Mouse (Mus musculus): Measurements from ENCODE around the gene Pcdh17. TPM values are rescaled to one million over a fixed set of nuclear protein-coding genes. Genes with fewer than 3 reads are reported as not detected.

Pcdh17 gene
- polyA plus RNA-seq, 1 experiment from 2014 or later: 9.2 TPM

GRCm38 (mm10) chr14:84454074-84454845 is 10.9 kb downstream of the Pcdh17 start:
- H3K4me1 ChIP-seq (replicated peaks; ENCODE audit: control insufficient read depth, insufficient read depth, low read length): no peaks in the 10 kb centered on the region
- H3K36me3 ChIP-seq (ENCODE audit: control insufficient read depth, insufficient read depth, low read length): no peaks in the 10 kb centered on the region
- H3K9me3 ChIP-seq (ENCODE audit: control insufficient read depth, low read length): no peaks in the 10 kb centered on the region
- H3K4me2 ChIP-seq (replicated peaks; ENCODE audit: low read depth, low read length): no peak overlapping the region
- ATAC-seq (ENCODE audit: low FRiP score): peak; percentile 30; the same call in 1 of the 2 replicates
- no peak overlapping the region for H3K4me3 ChIP-seq (ENCODE audit: low read depth, low read length)
- no peaks in the 10 kb centered on the region for H3K27me3 ChIP-seq (ENCODE audit: control insufficient read depth, insufficient read depth, low read length)
- DNase-seq (ENCODE audit: low spot score): no peak
- no peak overlapping the region for H3K9ac ChIP-seq (ENCODE audit: low read depth, low read length)
- WGBS: 62% methylated on average over 4 of the region's 4 CpGs
- no peak overlapping the region for H3K27ac ChIP-seq (ENCODE audit: low read depth, low read length)

- Histone ChIP-seq H3K9ac (ENCODE audit: low read depth, low read length) (no peak overlapping the region), H3K4me2 (replicated peaks; ENCODE audit: low read depth, low read length) (no peak overlapping the region), H3K4me3 (ENCODE audit: low read depth, low read length) (no peak overlapping the region), H3K27me3 (ENCODE audit: control insufficient read depth, insufficient read depth, low read length) (no peaks in the 10 kb centered on the region), H3K27ac (ENCODE audit: low read depth, low read length) (no peak overlapping the region), H3K4me1 (replicated peaks; ENCODE audit: control insufficient read depth, insufficient read depth, low read length) (no peaks in the 10 kb centered on the region), H3K36me3 (ENCODE audit: control insufficient read depth, insufficient read depth, low read length) (no peaks in the 10 kb centered on the region), H3K9me3 (ENCODE audit: control insufficient read depth, low read length) (no peaks in the 10 kb centered on the region)
- ATAC-seq (ENCODE audit: low FRiP score) (no peak), DNase-seq (ENCODE audit: low spot score) (no peak)
- WGBS: 93% methylated on average over 1 of the region's 1 CpGs
These were observed 32.1 kb downstream of the Pcdh17 start for GRCm38 (mm10) chr14:84475491-84475890.

DNA sequence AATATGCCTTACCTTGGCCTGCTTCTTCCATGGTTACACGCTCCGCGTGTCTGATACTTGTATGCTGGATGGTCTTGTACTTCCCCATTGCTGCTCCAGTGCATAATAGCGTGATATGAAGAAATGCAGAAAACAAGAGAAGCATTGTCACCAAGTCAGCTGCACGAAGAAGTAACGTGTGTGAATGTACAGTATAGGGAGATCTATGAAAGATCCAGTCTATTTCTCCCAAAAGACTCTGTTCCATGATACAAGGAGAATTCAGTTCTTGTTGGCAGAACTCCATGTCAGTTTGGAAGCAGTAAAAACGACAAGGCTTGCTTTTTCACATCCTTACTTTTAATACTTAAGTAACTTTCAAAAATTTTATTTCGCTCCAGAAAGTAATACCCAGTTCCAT is 33.0 kb downstream of the Pcdh17 start:
- no peak overlapping the region for H3K9ac ChIP-seq (ENCODE audit: low read depth, low read length)
- no peak overlapping the region for H3K4me2 ChIP-seq (replicated peaks; ENCODE audit: low read depth, low read length)
- ATAC-seq (ENCODE audit: low FRiP score) (no peak), DNase-seq (ENCODE audit: low spot score) (no peak)
- no peak overlapping the region for H3K27ac ChIP-seq (ENCODE audit: low read depth, low read length)
- H3K4me3 ChIP-seq (ENCODE audit: low read depth, low read length): no peak overlapping the region
- no peaks in the 10 kb centered on the region for H3K27me3 ChIP-seq (ENCODE audit: control insufficient read depth, insufficient read depth, low read length)
- 89% methylated on average over 8 of the region's 8 CpGs for WGBS
- H3K36me3 ChIP-seq (ENCODE audit: control insufficient read depth, insufficient read depth, low read length): no peaks in the 10 kb centered on the region
- H3K4me1 ChIP-seq (replicated peaks; ENCODE audit: control insufficient read depth, insufficient read depth, low read length): no peaks in the 10 kb centered on the region
- H3K9me3 ChIP-seq (ENCODE audit: control insufficient read depth, low read length): no peaks in the 10 kb centered on the region

DNA sequence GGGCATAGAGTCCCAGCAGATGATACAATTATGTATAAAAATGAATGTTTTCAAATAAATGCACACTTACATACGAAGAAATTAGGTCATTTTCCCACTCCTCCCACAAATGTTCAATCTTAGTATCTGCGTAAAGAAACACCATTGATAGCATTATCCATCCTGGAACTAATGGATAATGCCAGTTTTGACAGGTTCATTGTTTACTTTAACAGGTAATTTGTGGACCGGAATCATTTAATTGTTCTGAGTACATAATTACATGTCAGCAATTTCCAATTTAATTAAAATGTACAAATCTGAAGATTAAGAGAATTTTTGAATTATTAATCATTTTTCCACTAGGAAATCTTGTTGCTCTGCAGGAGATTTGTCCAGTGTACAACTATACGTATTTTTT is 33.5 kb downstream of the Pcdh17 start:
- H3K27ac ChIP-seq (ENCODE audit: low read depth, low read length): no peak overlapping the region
- ATAC-seq (ENCODE audit: low FRiP score): no peak
- no peaks in the 10 kb centered on the region for H3K36me3 ChIP-seq (ENCODE audit: control insufficient read depth, insufficient read depth, low read length)
- H3K9me3 ChIP-seq (ENCODE audit: control insufficient read depth, low read length): no peaks in the 10 kb centered on the region
- no peaks in the 10 kb centered on the region for H3K4me1 ChIP-seq (replicated peaks; ENCODE audit: control insufficient read depth, insufficient read depth, low read length)
- WGBS: 71% methylated on average over 4 of the region's 4 CpGs
- H3K4me3 ChIP-seq (ENCODE audit: low read depth, low read length): no peak overlapping the region
- no peaks in the 10 kb centered on the region for H3K27me3 ChIP-seq (ENCODE audit: control insufficient read depth, insufficient read depth, low read length)
- H3K9ac ChIP-seq (ENCODE audit: low read depth, low read length): no peak overlapping the region
- no peak for DNase-seq (ENCODE audit: low spot score)
- H3K4me2 ChIP-seq (replicated peaks; ENCODE audit: low read depth, low read length): no peak overlapping the region

GRCm38 (mm10) chr14:84477411-84477810 is 34.0 kb downstream of the Pcdh17 start:
- DNase-seq (ENCODE audit: low spot score): peak; percentile 9
- Histone ChIP-seq H3K27me3 (ENCODE audit: control insufficient read depth, insufficient read depth, low read length) (no peaks in the 10 kb centered on the region), H3K9ac (ENCODE audit: low read depth, low read length) (no peak overlapping the region), H3K4me3 (ENCODE audit: low read depth, low read length) (no peak overlapping the region), H3K4me2 (replicated peaks; ENCODE audit: low read depth, low read length) (no peak overlapping the region), H3K36me3 (ENCODE audit: control insufficient read depth, insufficient read depth, low read length) (no peaks in the 10 kb centered on the region), H3K9me3 (ENCODE audit: control insufficient read depth, low read length) (no peaks in the 10 kb centered on the region), H3K27ac (ENCODE audit: low read depth, low read length) (no peak overlapping the region), H3K4me1 (replicated peaks; ENCODE audit: control insufficient read depth, insufficient read depth, low read length) (no peaks in the 10 kb centered on the region)
- ATAC-seq (ENCODE audit: low FRiP score): no peak
- 45% methylated on average over 13 of the region's 13 CpGs for WGBS

DNA sequence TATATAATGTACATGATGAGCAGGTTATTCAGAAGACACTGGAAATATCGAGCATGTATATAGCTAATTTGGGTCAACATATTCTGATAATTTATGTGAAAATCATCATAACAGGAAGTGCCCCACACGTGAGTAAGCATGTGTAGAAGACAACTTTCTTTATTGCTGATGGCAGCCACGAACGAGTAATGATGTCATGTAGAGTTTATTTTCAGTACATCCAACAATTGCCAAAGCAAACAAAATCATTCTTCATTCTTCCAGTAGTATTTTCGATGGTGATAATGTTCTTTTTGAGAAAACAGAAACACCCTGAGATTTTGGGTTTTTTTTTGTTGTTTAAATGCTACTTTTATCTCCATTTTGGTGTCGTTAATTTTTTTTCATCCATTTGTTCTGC is 37.2 kb downstream of the Pcdh17 start:
- DNase-seq (ENCODE audit: low spot score) (no peak), ATAC-seq (ENCODE audit: low FRiP score) (no peak)
- Histone ChIP-seq H3K9me3 (ENCODE audit: control insufficient read depth, low read length) (no peaks in the 10 kb centered on the region), H3K9ac (ENCODE audit: low read depth, low read length) (no peak overlapping the region), H3K27ac (ENCODE audit: low read depth, low read length) (no peak overlapping the region), H3K4me3 (ENCODE audit: low read depth, low read length) (no peak overlapping the region), H3K4me1 (replicated peaks; ENCODE audit: control insufficient read depth, insufficient read depth, low read length) (no peaks in the 10 kb centered on the region), H3K4me2 (replicated peaks; ENCODE audit: low read depth, low read length) (no peak overlapping the region), H3K27me3 (ENCODE audit: control insufficient read depth, insufficient read depth, low read length) (no peaks in the 10 kb centered on the region), H3K36me3 (ENCODE audit: control insufficient read depth, insufficient read depth, low read length) (no peaks in the 10 kb centered on the region)
- WGBS: 81% methylated on average over 6 of the region's 6 CpGs

DNA sequence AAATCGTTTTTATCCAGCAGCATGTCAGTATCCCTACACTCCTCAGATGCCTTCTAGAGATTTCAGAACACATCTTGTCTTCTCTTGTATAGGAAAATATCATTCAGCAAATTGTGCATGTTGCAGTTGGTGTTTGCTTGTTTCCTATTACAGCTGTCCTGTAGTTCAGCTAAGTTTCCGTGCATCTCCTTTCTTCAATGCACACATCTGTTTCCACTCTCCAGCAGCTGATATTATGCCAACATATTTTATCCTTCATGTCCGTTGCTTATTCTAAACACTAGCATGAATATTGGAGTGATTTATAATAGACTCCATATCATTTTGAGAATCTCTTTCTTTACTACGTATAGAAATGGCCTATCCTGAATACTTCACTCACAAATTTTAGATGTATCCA is 41.0 kb downstream of the Pcdh17 start:
- no peak overlapping the region for H3K4me3 ChIP-seq (ENCODE audit: low read depth, low read length)
- WGBS: 88% methylated on average over 4 of the region's 4 CpGs
- no peak overlapping the region for H3K9ac ChIP-seq (ENCODE audit: low read depth, low read length)
- no peaks in the 10 kb centered on the region for H3K9me3 ChIP-seq (ENCODE audit: control insufficient read depth, low read length)
- H3K4me1 ChIP-seq (replicated peaks; ENCODE audit: control insufficient read depth, insufficient read depth, low read length): no peaks in the 10 kb centered on the region
- H3K27ac ChIP-seq (ENCODE audit: low read depth, low read length): no peak overlapping the region
- DNase-seq (ENCODE audit: low spot score) (no peak), ATAC-seq (ENCODE audit: low FRiP score) (no peak)
- no peaks in the 10 kb centered on the region for H3K27me3 ChIP-seq (ENCODE audit: control insufficient read depth, insufficient read depth, low read length)
- H3K36me3 ChIP-seq (ENCODE audit: control insufficient read depth, insufficient read depth, low read length): no peaks in the 10 kb centered on the region
- H3K4me2 ChIP-seq (replicated peaks; ENCODE audit: low read depth, low read length): no peak overlapping the region

DNA sequence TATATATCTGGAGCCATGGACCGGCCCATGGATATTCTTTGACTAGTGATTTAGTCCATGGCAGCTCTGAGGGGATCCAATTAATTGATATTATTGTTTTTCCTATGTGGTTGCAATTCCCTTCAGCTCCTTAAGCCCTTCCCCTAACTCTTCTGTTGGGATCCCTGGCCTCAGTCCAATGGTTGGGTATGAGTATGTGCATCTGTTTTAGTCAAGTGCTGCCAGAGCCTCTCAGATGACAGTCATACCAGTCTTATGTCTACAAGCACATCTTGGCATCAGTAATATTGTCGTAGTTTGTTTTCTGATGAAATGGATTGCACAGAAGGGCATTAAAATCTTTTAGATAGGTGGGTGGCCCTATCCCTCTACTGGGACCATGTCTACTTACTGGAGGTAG is 67.6 kb downstream of the Pcdh17 start:
- no peaks in the 10 kb centered on the region for H3K36me3 ChIP-seq (ENCODE audit: control insufficient read depth, insufficient read depth, low read length)
- H3K4me2 ChIP-seq (replicated peaks; ENCODE audit: low read depth, low read length): no peak overlapping the region
- H3K4me1 ChIP-seq (replicated peaks; ENCODE audit: control insufficient read depth, insufficient read depth, low read length): no peaks in the 10 kb centered on the region
- H3K27me3 ChIP-seq (ENCODE audit: control insufficient read depth, insufficient read depth, low read length): no peaks in the 10 kb centered on the region
- no peak overlapping the region for H3K4me3 ChIP-seq (ENCODE audit: low read depth, low read length)
- DNase-seq (ENCODE audit: low spot score) (no peak), ATAC-seq (ENCODE audit: low FRiP score) (no peak)
- H3K9ac ChIP-seq (ENCODE audit: low read depth, low read length): no peak overlapping the region
- no peaks in the 10 kb centered on the region for H3K9me3 ChIP-seq (ENCODE audit: control insufficient read depth, low read length)
- no peak overlapping the region for H3K27ac ChIP-seq (ENCODE audit: low read depth, low read length)
- WGBS: 93% methylated on average over 2 of the region's 2 CpGs

- DNase-seq (ENCODE audit: low spot score) (no peak), ATAC-seq (ENCODE audit: low FRiP score) (no peak)
- Histone ChIP-seq H3K36me3 (ENCODE audit: control insufficient read depth, insufficient read depth, low read length) (no peaks in the 10 kb centered on the region), H3K4me2 (replicated peaks; ENCODE audit: low read depth, low read length) (no peak overlapping the region), H3K27ac (ENCODE audit: low read depth, low read length) (no peak overlapping the region), H3K4me1 (replicated peaks; ENCODE audit: control insufficient read depth, insufficient read depth, low read length) (no peaks in the 10 kb centered on the region), H3K9me3 (ENCODE audit: control insufficient read depth, low read length) (no peaks in the 10 kb centered on the region), H3K4me3 (ENCODE audit: low read depth, low read length) (no peak overlapping the region), H3K9ac (ENCODE audit: low read depth, low read length) (no peak overlapping the region), H3K27me3 (ENCODE audit: control insufficient read depth, insufficient read depth, low read length) (no peaks in the 10 kb centered on the region)
- 38% methylated on average over 2 of the region's 2 CpGs for WGBS
These were observed 89.0 kb downstream of the Pcdh17 start for GRCm38 (mm10) chr14:84532397-84532796.

Measured in hindbrain, embryonic 11.5 days (tissue).